ENCODE assay signal across 26 mouse cellular contexts in the genomic region with DNA sequence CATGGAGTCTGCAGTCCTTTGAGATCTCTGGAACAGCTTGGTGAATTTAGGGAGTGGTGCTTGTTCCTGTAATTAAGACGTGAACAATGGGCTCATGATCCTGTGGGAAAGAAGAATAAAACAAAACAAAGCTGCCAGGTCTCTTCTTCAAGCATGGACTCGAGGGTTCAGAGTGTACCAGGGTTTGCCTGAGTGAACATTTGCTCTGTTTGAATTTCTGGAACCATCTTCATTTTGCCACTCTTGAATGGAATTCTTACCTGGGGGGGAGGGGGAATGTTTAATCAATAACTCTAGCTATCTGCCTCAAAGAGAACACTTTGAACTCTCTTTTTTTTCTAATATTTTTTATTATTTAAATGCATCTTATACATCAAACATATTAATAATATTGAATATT. TPM values are rescaled to one million over a fixed set of nuclear protein-coding genes. Genes with fewer than 3 reads are reported as not detected.
DNase-seq lines count a peak whose midpoint lies in the region; ATAC-seq and TF ChIP-seq lines count a peak whose summit lies in the region.
"Had no signal": no experiment of that assay in that cellular context is flagged by ENCODE, and none has a peak within 500 bp of the region (broad histone marks: within the 10 kb centered on the region; RNA-seq: fewer than 3 reads in every experiment).

No protein-coding gene starts in this region.

- DNase-seq in kidney, adult 2 months = peak; percentile 85
- DNase-seq in kidney, adult 18-20 months = no peak
- DNase-seq in kidney, adult 9 months = peak; percentile 89
- DNase-seq in kidney, postnatal 10 days = no peak
- DNase-seq in layer of hippocampus, adult 2 months (ENCODE audit: low spot score in 2 of 2) = no peak
- no peak for DNase-seq in layer of hippocampus, adult 8-10 months (ENCODE audit: low spot score in 2 of 2)
- DNase-seq in ZHBTc4 (ENCODE audit: low read depth, low spot score) = peak; percentile 8
- no peak for DNase-seq in forebrain, postnatal 0 days
- DNase-seq: adrenal gland, adult 8-10 months; adrenal gland, postnatal 14 days; adrenal gland, postnatal 36 days; cerebellum, adult 11-12 months; cerebellum, adult 2 months; cerebellum, adult 9-10 months had no signal

- H3K27me3 ChIP-seq in kidney, adult 2 months (replicated peaks; ENCODE audit: control insufficient read depth, insufficient read depth, low read length) = no peaks in the 10 kb centered on the region; the same call in 1 of the 2 replicates
- H3K27me3 ChIP-seq in forebrain, postnatal 0 days (ENCODE audit: insufficient read depth, low read length) = no peaks in the 10 kb centered on the region
- H3K27me3 ChIP-seq: embryonic facial prominence, embryonic 12.5 days; forebrain, embryonic 13.5 days; forebrain, embryonic 15.5 days had no signal

- no peak overlapping the region for H3K9ac ChIP-seq in forebrain, postnatal 0 days
- H3K9ac ChIP-seq: embryonic facial prominence, embryonic 12.5 days; forebrain, embryonic 13.5 days; forebrain, embryonic 15.5 days had no signal

- no peak for TF ChIP-seq POLR2A in kidney, adult 2 months (IDR thresholded peaks at IDR 0.05; ENCODE audit: low read depth, low read length)

- no peak for TF ChIP-seq CTCF in kidney, adult 2 months (conservative IDR thresholded peaks at IDR 0.05; ENCODE audit: insufficient read depth, insufficient read length, low read depth, low read length)
- TF ChIP-seq CTCF in layer of hippocampus, adult 2 months (conservative IDR thresholded peaks at IDR 0.05) = no peak
- no peak for TF ChIP-seq CTCF in forebrain, postnatal 0 days (IDR thresholded peaks at IDR 0.05; ENCODE audit: low read depth)

- H3K4me1 ChIP-seq in kidney, adult 2 months (ENCODE audit: control insufficient read depth, insufficient read depth, low read length) = peaks cover 18% of the 10 kb centered on the region; the same call in 1 of the 2 replicates
- no peaks in the 10 kb centered on the region for H3K4me1 ChIP-seq in forebrain, postnatal 0 days (ENCODE audit: insufficient read depth)

- H3K4me2 ChIP-seq in forebrain, postnatal 0 days (ENCODE audit: low read depth) = no peak overlapping the region
- H3K4me2 ChIP-seq: embryonic facial prominence, embryonic 12.5 days; forebrain, embryonic 13.5 days; forebrain, embryonic 15.5 days had no signal

- H3K27ac ChIP-seq in kidney, adult 2 months (ENCODE audit: insufficient read depth, low read depth, low read length) = peak overlapping the region; percentile 11; the same call in 1 of the 2 replicates
- H3K27ac ChIP-seq in layer of hippocampus, adult 2 months = 0 out of 2 replicates have a peak overlapping the region, but pooled peaks have one; percentile 23
- H3K27ac ChIP-seq in forebrain, postnatal 0 days (ENCODE audit: low read depth, low read length) = no peak overlapping the region
- H3K27ac ChIP-seq: embryonic facial prominence, embryonic 10.5 days; embryonic facial prominence, embryonic 12.5 days; forebrain, embryonic 13.5 days; forebrain, embryonic 15.5 days had no signal

- ATAC-seq in forebrain, postnatal 0 days = no peak
- ATAC-seq: activated CD4-positive, CD25-positive, alpha-beta regulatory T cell, adult 4 months; forebrain, embryonic 13.5 days; forebrain, embryonic 15.5 days had no signal

- H3K9me3 ChIP-seq in forebrain, postnatal 0 days (ENCODE audit: low read length) = no peaks in the 10 kb centered on the region
- H3K9me3 ChIP-seq: embryonic facial prominence, embryonic 10.5 days; embryonic facial prominence, embryonic 12.5 days; forebrain, embryonic 13.5 days; forebrain, embryonic 15.5 days had no signal

- no peaks in the 10 kb centered on the region for H3K36me3 ChIP-seq in kidney, adult 2 months (ENCODE audit: control insufficient read depth, insufficient read depth, low read length)
- H3K36me3 ChIP-seq in forebrain, postnatal 0 days (ENCODE audit: insufficient read depth) = no peaks in the 10 kb centered on the region
- H3K36me3 ChIP-seq: embryonic facial prominence, embryonic 10.5 days; embryonic facial prominence, embryonic 12.5 days; forebrain, embryonic 15.5 days had no signal

- WGBS in kidney, adult 2 months = 36% methylated on average over 2 of the region's 2 CpGs
- 30% methylated on average over 2 of the region's 2 CpGs for WGBS in forebrain, postnatal 0 days

- no peak overlapping the region for H3K4me3 ChIP-seq in kidney, adult 2 months (ENCODE audit: insufficient read depth, low read depth, low read length)
- H3K4me3 ChIP-seq in layer of hippocampus, adult 2 months = no peak overlapping the region
- no peak overlapping the region for H3K4me3 ChIP-seq in forebrain, postnatal 0 days (ENCODE audit: low read depth, low read length)
- H3K4me3 ChIP-seq: embryonic facial prominence, embryonic 10.5 days; embryonic facial prominence, embryonic 12.5 days; forebrain, embryonic 13.5 days; forebrain, embryonic 15.5 days had no signal

RNA-seq across cellular contexts. Expression of gene Fmo5, which starts 4.0 kb away (rescaled TPM):
- polyA plus RNA-seq in kidney, adult 2 months (2012; rRNA removed) = 7.9 and 9.9 TPM in 2 replicates
- total RNA-seq in layer of hippocampus, adult 2 months (2021) = 1 to 10 TPM; 3.5 to 5.0 TPM
- 1 to 10 TPM; 4.2 to 6.9 (median 5.8) TPM for total RNA-seq in layer of hippocampus, adult 8-10 months (2022)
- total RNA-seq in forebrain, postnatal 0 days (2014; rRNA removed) = 0.54 and 0.76 TPM in 2 replicates
- 0.97 and 1.2 TPM in 2 replicates for polyA plus RNA-seq in forebrain, postnatal 0 days (2015; fragmentation: Nextera tagmentation; extraction: Ambion mirVana)

RNA-seq across cellular contexts. Expression of gene Chd1l, which starts 14.6 kb away (rescaled TPM):
- 3.9 and 5.0 TPM in 2 replicates for polyA plus RNA-seq in kidney, adult 2 months (2012; rRNA removed)
- 10 to 100 TPM; 10.7 to 12.1 TPM for total RNA-seq in layer of hippocampus, adult 2 months (2021)
- total RNA-seq in layer of hippocampus, adult 8-10 months (2022) = 10 to 100 TPM in 2 of 4 experiments, 1 to 10 TPM in 2; 9.4 to 12.2 (median 10.5) TPM
- total RNA-seq in forebrain, postnatal 0 days (2014; rRNA removed) = 6.2 and 6.9 TPM in 2 replicates
- polyA plus RNA-seq in forebrain, postnatal 0 days (2015; fragmentation: Nextera tagmentation; extraction: Ambion mirVana) = 5.7 and 7.6 TPM in 2 replicates

RNA-seq across cellular contexts. Expression of gene Prkab2, which starts 33.4 kb away (rescaled TPM):
- 4.5 and 4.7 TPM in 2 replicates for polyA plus RNA-seq in kidney, adult 2 months (2012; rRNA removed)
- 10 to 100 TPM; 34.3 to 34.7 TPM for total RNA-seq in layer of hippocampus, adult 2 months (2021)
- 10 to 100 TPM; 27.4 to 46.3 (median 35.7) TPM for total RNA-seq in layer of hippocampus, adult 8-10 months (2022)
- 24.5 and 24.9 TPM in 2 replicates for total RNA-seq in forebrain, postnatal 0 days (2014; rRNA removed)
- polyA plus RNA-seq in forebrain, postnatal 0 days (2015; fragmentation: Nextera tagmentation; extraction: Ambion mirVana) = 12.7 and 18.1 TPM in 2 replicates

RNA-seq across cellular contexts. Expression of gene Gm17651, which starts 49.9 kb away (rescaled TPM):
- not detected in 2 replicates for polyA plus RNA-seq in kidney, adult 2 months (2012; rRNA removed)
- total RNA-seq in layer of hippocampus, adult 2 months (2021) = not detected
- not detected for total RNA-seq in layer of hippocampus, adult 8-10 months (2022)
- total RNA-seq in forebrain, postnatal 0 days (2014; rRNA removed) = not detected in 2 replicates
- not detected in 2 replicates for polyA plus RNA-seq in forebrain, postnatal 0 days (2015; fragmentation: Nextera tagmentation; extraction: Ambion mirVana)
- total RNA-seq: adrenal gland, adult 18-20 months; adrenal gland, adult 8-10 months; adrenal gland, postnatal 14 days; adrenal gland, postnatal 36 days; ES-E14; MEL had no signal
- polyA plus RNA-seq: activated CD4-positive, CD25-positive, alpha-beta regulatory T cell, adult 4 months; C2C12; cerebellum, adult 2 months; cortical plate, adult 2 months; embryonic facial prominence, embryonic 10.5 days; embryonic facial prominence, embryonic 12.5 days; embryonic facial prominence, embryonic 14.5 days; forebrain, embryonic 11.5 days; forebrain, embryonic 13.5 days; forebrain, embryonic 15.5 days had no signal

Comparison
In these comparisons a context has a peak if more than half of its experiments do, and no peak if none do; other contexts are left out.
1. DNase-seq: peak in kidney, adult 2 months (single experiment), kidney, adult 9 months (single experiment) and ZHBTc4 (single experiment); none in kidney, adult 18-20 months (single experiment), kidney, postnatal 10 days (single experiment), layer of hippocampus, adult 2 months (0 of 2), layer of hippocampus, adult 8-10 months (0 of 2) and forebrain, postnatal 0 days (single experiment).